Mouse (Mus musculus): ENCODE results near the gene Gpatch1. TPM values are rescaled to one million over a fixed set of nuclear protein-coding genes. Genes with fewer than 3 reads are reported as not detected.

Gene Gpatch1
- polyA plus RNA-seq, 1 experiment: 2.2 TPM

DNA sequence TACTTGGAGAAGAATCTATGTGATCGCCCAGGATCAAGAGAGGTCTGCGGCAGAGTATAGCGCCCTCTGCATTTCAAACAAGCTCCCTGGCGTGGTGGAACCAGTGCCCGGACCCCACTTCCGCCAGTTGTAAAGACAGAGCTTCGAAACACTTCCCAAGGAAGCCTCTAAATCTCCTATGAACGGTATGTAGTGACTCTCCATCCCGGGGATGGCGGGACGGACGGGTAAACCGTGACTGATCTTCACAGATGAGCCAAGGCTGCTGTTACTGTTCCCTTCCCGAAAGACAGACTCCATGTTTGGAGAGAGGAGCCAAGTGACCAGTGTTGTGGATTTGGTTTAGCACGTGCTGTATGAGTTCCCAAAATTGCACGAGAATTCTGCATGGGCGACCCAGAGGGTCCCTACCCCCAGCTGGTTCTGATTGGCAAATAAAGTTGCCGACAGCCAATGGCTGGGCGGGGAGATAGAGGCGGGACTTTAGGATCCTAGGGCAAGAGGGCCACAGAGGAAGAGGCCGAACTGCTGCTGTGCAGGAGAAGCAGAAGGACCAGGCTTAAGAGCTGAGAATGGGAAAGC, 48.7 kb downstream of the Gpatch1 start:
- peak; percentile 57; the same call in 1 of the 2 replicates for TF ChIP-seq CTCF (IDR thresholded peaks at IDR 0.05; ENCODE audit: extremely low read depth, insufficient read length, insufficient replicate concordance, low read depth, low read length)
- TF ChIP-seq POLR2A (IDR thresholded peaks at IDR 0.05; ENCODE audit: low read depth, low read length): no peak
- H3K4me3 ChIP-seq (ENCODE audit: low read depth, low read length): peak overlapping the region; percentile 65
- no peaks in the 10 kb centered on the region for H3K27me3 ChIP-seq (ENCODE audit: control insufficient read depth, insufficient read depth, low read length)
- peaks cover 2% of the 10 kb centered on the region; the same call in 1 of the 2 replicates for H3K4me1 ChIP-seq (ENCODE audit: control insufficient read depth, insufficient read depth, insufficient read length, low read length)
- no peaks in the 10 kb centered on the region for H3K36me3 ChIP-seq (ENCODE audit: control insufficient read depth, insufficient read depth, low read length)
- 4% methylated on average over 21 of the region's 21 CpGs for WGBS
- no peak overlapping the region for H3K27ac ChIP-seq (ENCODE audit: insufficient read depth, low read depth, low read length)

DNA sequence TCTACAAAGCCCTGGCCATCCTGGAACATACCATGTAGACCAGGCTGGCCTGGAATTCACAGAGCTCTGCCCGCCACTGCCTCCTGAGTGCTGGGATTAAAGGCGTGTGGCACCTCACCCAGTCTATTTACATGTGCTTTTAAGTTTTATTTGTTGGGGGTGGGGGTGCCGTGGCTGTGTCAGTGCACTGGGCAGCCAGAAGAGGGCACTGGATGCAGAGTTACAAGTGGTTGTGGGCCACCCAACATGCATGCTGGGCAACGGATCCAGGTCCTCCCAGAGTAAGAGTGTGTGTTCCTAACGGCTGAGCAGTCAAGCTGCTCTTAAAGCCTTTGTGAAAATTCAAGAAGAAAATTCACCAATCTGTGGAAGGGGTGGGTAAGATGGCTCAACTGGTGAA, 50.4 kb downstream of the Gpatch1 start:
- peaks cover 12% of the 10 kb centered on the region; the same call in 1 of the 2 replicates for H3K4me1 ChIP-seq (ENCODE audit: control insufficient read depth, insufficient read depth, insufficient read length, low read length)
- no peaks in the 10 kb centered on the region for H3K27me3 ChIP-seq (ENCODE audit: control insufficient read depth, insufficient read depth, low read length)
- no peak overlapping the region for H3K27ac ChIP-seq (ENCODE audit: insufficient read depth, low read depth, low read length)
- TF ChIP-seq CTCF (IDR thresholded peaks at IDR 0.05; ENCODE audit: extremely low read depth, insufficient read length, insufficient replicate concordance, low read depth, low read length) (no peak; the same call in 1 of the 2 replicates), POLR2A (IDR thresholded peaks at IDR 0.05; ENCODE audit: low read depth, low read length) (no peak)
- no peak overlapping the region for H3K4me3 ChIP-seq (ENCODE audit: low read depth, low read length)
- 42% methylated on average over 5 of the region's 5 CpGs for WGBS
- no peaks in the 10 kb centered on the region for H3K36me3 ChIP-seq (ENCODE audit: control insufficient read depth, insufficient read depth, low read length)

DNA sequence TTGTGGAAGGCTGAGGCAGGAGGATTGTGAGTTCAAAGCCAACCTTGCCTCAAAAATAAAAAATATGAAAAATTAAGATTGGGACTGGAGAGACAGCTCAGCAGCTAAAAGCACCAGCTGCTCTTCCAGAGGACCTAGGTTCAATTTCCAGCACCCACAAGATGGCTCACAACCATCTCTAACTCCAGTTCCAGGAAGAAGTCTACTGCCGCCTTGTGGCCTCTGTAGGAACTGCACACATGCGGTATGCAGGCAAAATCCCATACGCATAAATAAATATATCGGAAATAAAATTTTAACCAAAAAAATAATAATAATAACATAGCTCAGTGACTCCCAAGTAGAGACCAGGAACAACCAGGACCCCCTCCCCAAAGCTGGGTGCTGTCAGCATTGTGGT, 51.6 kb downstream of the Gpatch1 start:
- Histone ChIP-seq H3K4me1 (ENCODE audit: control insufficient read depth, insufficient read depth, insufficient read length, low read length) (peaks cover 12% of the 10 kb centered on the region; the same call in 1 of the 2 replicates), H3K36me3 (ENCODE audit: control insufficient read depth, insufficient read depth, low read length) (no peaks in the 10 kb centered on the region), H3K27me3 (ENCODE audit: control insufficient read depth, insufficient read depth, low read length) (no peaks in the 10 kb centered on the region), H3K4me3 (ENCODE audit: low read depth, low read length) (no peak overlapping the region), H3K27ac (ENCODE audit: insufficient read depth, low read depth, low read length) (no peak overlapping the region)
- no peak for TF ChIP-seq POLR2A (IDR thresholded peaks at IDR 0.05; ENCODE audit: low read depth, low read length)
- peak; percentile 52; the same call in 1 of the 2 replicates for TF ChIP-seq CTCF (IDR thresholded peaks at IDR 0.05; ENCODE audit: extremely low read depth, insufficient read length, insufficient replicate concordance, low read depth, low read length)
- WGBS: 75% methylated on average over 4 of the region's 4 CpGs

DNA sequence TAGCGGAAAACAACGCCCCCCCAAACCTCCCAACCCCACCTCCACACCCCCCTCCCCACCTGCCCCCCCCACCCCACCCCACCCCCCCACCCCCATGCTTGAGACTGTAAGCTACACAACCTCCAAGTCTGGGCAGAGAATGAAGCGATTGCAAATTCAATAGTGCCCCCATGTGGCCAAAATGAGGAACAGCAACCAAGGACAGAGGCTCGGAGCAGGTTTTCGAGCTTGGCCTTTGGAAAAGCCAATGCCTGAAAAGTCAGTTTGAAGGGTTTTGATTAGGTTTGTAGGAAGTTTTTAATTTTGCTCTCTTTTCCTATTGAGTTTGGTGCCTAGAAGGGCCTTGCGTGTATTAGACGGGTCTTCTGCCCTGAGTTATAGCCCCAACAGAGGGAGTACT, 53.5 kb downstream of the Gpatch1 start:
- peaks cover 12% of the 10 kb centered on the region; the same call in 1 of the 2 replicates for H3K4me1 ChIP-seq (ENCODE audit: control insufficient read depth, insufficient read depth, insufficient read length, low read length)
- H3K4me3 ChIP-seq (ENCODE audit: low read depth, low read length): no peak overlapping the region
- 28% methylated on average over 7 of the region's 7 CpGs for WGBS
- no peak overlapping the region for H3K27ac ChIP-seq (ENCODE audit: insufficient read depth, low read depth, low read length)
- no peaks in the 10 kb centered on the region for H3K36me3 ChIP-seq (ENCODE audit: control insufficient read depth, insufficient read depth, low read length)
- H3K27me3 ChIP-seq (ENCODE audit: control insufficient read depth, insufficient read depth, low read length): no peaks in the 10 kb centered on the region
- peak; percentile 69; the same call in 1 of the 2 replicates for TF ChIP-seq CTCF (IDR thresholded peaks at IDR 0.05; ENCODE audit: extremely low read depth, insufficient read length, insufficient replicate concordance, low read depth, low read length)
- TF ChIP-seq POLR2A (IDR thresholded peaks at IDR 0.05; ENCODE audit: low read depth, low read length): no peak

DNA sequence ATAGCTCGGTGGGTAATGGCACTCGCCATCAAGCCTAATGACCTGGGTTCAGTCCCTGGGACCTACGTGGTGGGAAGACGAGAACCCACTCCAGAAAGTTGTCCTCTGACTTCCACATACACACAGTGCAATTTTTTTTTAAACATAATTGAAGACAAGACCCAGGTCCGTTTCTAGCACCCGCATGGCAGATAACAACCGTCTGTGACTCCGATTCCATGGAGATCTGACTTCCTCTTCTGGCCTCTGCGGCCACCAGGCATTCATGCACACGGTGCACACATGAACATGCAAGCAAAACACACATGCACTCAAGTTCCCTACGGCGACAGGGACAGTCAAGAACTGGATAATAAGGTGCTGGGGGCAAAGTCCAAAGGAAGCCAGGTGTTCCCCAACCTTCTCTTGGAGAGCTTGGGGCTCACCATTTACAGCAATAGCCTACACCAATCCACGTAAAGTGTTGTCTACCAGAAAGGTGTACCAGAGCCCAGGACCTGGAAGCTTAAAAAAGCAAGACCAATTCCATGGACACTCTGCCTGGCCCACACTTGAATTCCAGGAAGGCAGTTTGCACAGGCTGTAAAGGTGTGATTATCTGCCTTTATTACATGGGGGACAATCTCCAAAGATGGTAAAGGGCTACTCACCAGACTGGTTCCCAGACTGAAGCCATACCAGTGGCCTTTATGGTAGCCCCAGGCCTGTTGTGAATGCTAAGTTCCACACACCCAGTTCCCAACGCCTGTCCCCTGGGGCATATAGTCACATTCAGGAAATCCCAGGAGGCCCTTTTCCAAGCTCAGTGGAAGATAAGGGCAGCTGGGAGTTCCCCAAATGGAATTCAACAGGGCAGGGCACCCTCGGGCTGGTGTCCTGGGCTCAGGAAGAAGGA, 54.4 kb downstream of the Gpatch1 start:
- H3K4me1 ChIP-seq (ENCODE audit: control insufficient read depth, insufficient read depth, insufficient read length, low read length): peaks cover 9% of the 10 kb centered on the region; the same call in 1 of the 2 replicates
- peak overlapping the region; percentile 1; the same call in 1 of the 2 replicates for H3K27ac ChIP-seq (ENCODE audit: insufficient read depth, low read depth, low read length)
- no peak overlapping the region for H3K4me3 ChIP-seq (ENCODE audit: low read depth, low read length)
- no peak for TF ChIP-seq CTCF (IDR thresholded peaks at IDR 0.05; ENCODE audit: extremely low read depth, insufficient read length, insufficient replicate concordance, low read depth, low read length)
- no peak for TF ChIP-seq POLR2A (IDR thresholded peaks at IDR 0.05; ENCODE audit: low read depth, low read length)
- WGBS: 43% methylated on average over 15 of the region's 15 CpGs
- H3K27me3 ChIP-seq (ENCODE audit: control insufficient read depth, insufficient read depth, low read length): no peaks in the 10 kb centered on the region
- no peaks in the 10 kb centered on the region for H3K36me3 ChIP-seq (ENCODE audit: control insufficient read depth, insufficient read depth, low read length)

DNA sequence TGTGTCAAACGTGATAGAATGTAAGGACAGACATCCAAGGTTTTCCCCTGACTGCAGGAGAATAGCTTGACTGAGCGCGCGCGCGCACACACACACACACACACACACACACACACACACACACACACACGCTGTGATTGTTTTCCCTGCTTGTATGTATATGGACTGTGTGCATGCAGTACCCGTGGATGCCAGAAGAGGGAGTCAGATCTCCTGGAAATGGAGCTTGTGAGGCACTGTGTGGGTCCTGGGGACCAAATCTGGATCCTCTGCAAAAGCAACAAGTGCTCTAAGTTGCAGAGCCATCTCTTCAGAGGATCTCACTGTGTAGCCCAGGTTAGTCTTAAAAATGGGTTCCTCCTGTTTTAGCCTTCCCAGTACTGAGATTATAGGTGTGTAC, 58.9 kb downstream of the Gpatch1 start:
- Histone ChIP-seq H3K36me3 (ENCODE audit: control insufficient read depth, insufficient read depth, low read length) (no peaks in the 10 kb centered on the region), H3K4me3 (ENCODE audit: low read depth, low read length) (no peak overlapping the region), H3K27me3 (ENCODE audit: control insufficient read depth, insufficient read depth, low read length) (no peaks in the 10 kb centered on the region), H3K27ac (ENCODE audit: insufficient read depth, low read depth, low read length) (no peak overlapping the region), H3K4me1 (ENCODE audit: control insufficient read depth, insufficient read depth, insufficient read length, low read length) (peaks cover 9% of the 10 kb centered on the region; the same call in 1 of the 2 replicates)
- peak; percentile 29; the same call in 1 of the 2 replicates for TF ChIP-seq CTCF (IDR thresholded peaks at IDR 0.05; ENCODE audit: extremely low read depth, insufficient read length, insufficient replicate concordance, low read depth, low read length)
- TF ChIP-seq POLR2A (IDR thresholded peaks at IDR 0.05; ENCODE audit: low read depth, low read length): no peak
- 85% methylated on average over 8 of the region's 8 CpGs for WGBS

DNA sequence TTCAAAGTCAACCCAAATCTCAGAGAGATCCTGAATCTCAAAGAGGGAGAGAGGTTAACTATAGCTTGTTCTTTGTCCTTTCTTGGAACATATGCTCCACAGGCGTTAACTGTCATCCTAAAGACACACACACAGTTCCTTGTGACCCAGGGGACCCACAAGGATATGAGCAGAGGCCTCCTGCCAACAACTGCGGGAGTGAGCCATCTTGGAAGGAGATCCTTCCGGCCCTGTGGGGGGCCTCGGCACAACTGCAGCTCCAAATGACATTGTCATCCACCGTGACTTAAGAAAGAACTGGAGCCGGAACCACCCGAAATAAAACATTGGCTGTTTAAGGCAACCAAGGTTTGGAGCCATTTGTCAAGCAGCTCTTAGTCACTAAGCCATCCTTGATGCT, 59.9 kb downstream of the Gpatch1 start:
- H3K36me3 ChIP-seq (ENCODE audit: control insufficient read depth, insufficient read depth, low read length): no peaks in the 10 kb centered on the region
- no peaks in the 10 kb centered on the region for H3K4me1 ChIP-seq (ENCODE audit: control insufficient read depth, insufficient read depth, insufficient read length, low read length)
- H3K27me3 ChIP-seq (ENCODE audit: control insufficient read depth, insufficient read depth, low read length): no peaks in the 10 kb centered on the region
- no peak overlapping the region for H3K27ac ChIP-seq (ENCODE audit: insufficient read depth, low read depth, low read length)
- WGBS: 61% methylated on average over 7 of the region's 7 CpGs
- H3K4me3 ChIP-seq (ENCODE audit: low read depth, low read length): no peak overlapping the region
- no peak for TF ChIP-seq CTCF (IDR thresholded peaks at IDR 0.05; ENCODE audit: extremely low read depth, insufficient read length, insufficient replicate concordance, low read depth, low read length)
- TF ChIP-seq POLR2A (IDR thresholded peaks at IDR 0.05; ENCODE audit: low read depth, low read length): no peak

All from small intestine, adult 2 months (tissue).